In the genomic region with DNA sequence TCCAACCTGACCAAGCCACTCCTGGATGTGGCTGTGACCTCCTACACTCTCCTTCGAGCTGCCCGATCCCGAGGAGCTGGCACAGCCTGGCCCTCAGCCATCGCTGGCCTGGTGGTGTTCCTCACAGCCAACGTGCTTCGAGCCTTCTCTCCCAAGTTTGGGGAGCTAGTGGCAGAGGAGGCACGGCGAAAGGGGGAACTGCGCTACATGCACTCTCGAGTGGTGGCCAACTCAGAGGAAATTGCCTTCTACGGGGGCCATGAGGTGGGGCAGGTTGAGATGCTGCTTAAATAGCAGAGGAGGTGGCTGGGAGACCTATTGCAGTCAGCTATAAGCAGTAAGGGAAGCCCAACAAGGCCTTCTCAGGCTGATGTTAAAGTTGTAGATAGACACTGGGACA, we compare ENCODE assay signal across 8 mouse cellular contexts. TPM values are rescaled to one million over a fixed set of nuclear protein-coding genes. Genes with fewer than 3 reads are reported as not detected.
DNase-seq lines count a peak whose midpoint lies in the region; ATAC-seq and TF ChIP-seq lines count a peak whose summit lies in the region.

No protein-coding gene starts in this region.

- H3K4me2 ChIP-seq in forebrain, postnatal 0 days (ENCODE audit: low read depth) = peak overlapping the region; percentile 61
- H3K4me2 ChIP-seq in hindbrain, embryonic 13.5 days = peak overlapping the region; percentile 67
- peak overlapping the region; percentile 76 for H3K4me2 ChIP-seq in liver, embryonic 16.5 days (ENCODE audit: low read depth, low read length)
- peak overlapping the region; percentile 68 for H3K4me2 ChIP-seq in neural tube, embryonic 15.5 days

- H3K4me1 ChIP-seq in E14TG2a.4 (replicated peaks; ENCODE audit: low read depth, low read length) = peaks cover 43% of the 10 kb centered on the region
- peaks cover 22% of the 10 kb centered on the region for H3K4me1 ChIP-seq in bone marrow macrophage, adult 2 months (ENCODE audit: control insufficient read depth, insufficient read depth, low read length)
- no peaks in the 10 kb centered on the region for H3K4me1 ChIP-seq in forebrain, postnatal 0 days (ENCODE audit: insufficient read depth)
- H3K4me1 ChIP-seq in hindbrain, embryonic 13.5 days (replicated peaks) = peaks cover 38% of the 10 kb centered on the region
- peaks cover 28% of the 10 kb centered on the region for H3K4me1 ChIP-seq in liver, embryonic 16.5 days (ENCODE audit: control insufficient read depth, low read depth, low read length)
- peaks cover 36% of the 10 kb centered on the region for H3K4me1 ChIP-seq in neural tube, embryonic 15.5 days

- DNase-seq in forebrain, postnatal 0 days = no peak
- no peak for DNase-seq in MN1 (ENCODE audit: low spot score)
- no peak for DNase-seq in left cerebral cortex, postnatal 25 days (ENCODE audit: low spot score in 2 of 2)

- H3K9me3 ChIP-seq in E14TG2a.4 (ENCODE audit: low read length) = no peaks in the 10 kb centered on the region
- no peaks in the 10 kb centered on the region for H3K9me3 ChIP-seq in forebrain, postnatal 0 days (ENCODE audit: low read length)
- H3K9me3 ChIP-seq in hindbrain, embryonic 13.5 days = no peaks in the 10 kb centered on the region
- H3K9me3 ChIP-seq in liver, embryonic 16.5 days (replicated peaks; ENCODE audit: control insufficient read depth, low read length) = no peaks in the 10 kb centered on the region
- no peaks in the 10 kb centered on the region for H3K9me3 ChIP-seq in neural tube, embryonic 15.5 days (replicated peaks)

- intact Hi-C loops in left cerebral cortex, postnatal 25 days (cut with DNase I) = loop anchor here (5.0 kb wide), 1 partner anchor 70 kb away; a partner anchor contains a TSS

- peak overlapping the region; percentile 69 for H3K4me3 ChIP-seq in E14TG2a.4 (replicated peaks; ENCODE audit: low read length)
- peak overlapping the region; percentile 73 for H3K4me3 ChIP-seq in bone marrow macrophage, adult 2 months (ENCODE audit: insufficient read depth, low read length)
- no peak overlapping the region; the same call in 1 of the 2 replicates for H3K4me3 ChIP-seq in forebrain, postnatal 0 days (ENCODE audit: low read depth, low read length)
- H3K4me3 ChIP-seq in hindbrain, embryonic 13.5 days = peak overlapping the region; percentile 48; the same call in 1 of the 2 replicates
- H3K4me3 ChIP-seq in liver, embryonic 16.5 days (ENCODE audit: low read depth, low read length) = peak overlapping the region; percentile 72
- peak overlapping the region; percentile 50 for H3K4me3 ChIP-seq in neural tube, embryonic 15.5 days (replicated peaks)

- H3K9ac ChIP-seq in forebrain, postnatal 0 days = peak overlapping the region; percentile 59; the same call in 1 of the 2 replicates
- H3K9ac ChIP-seq in hindbrain, embryonic 13.5 days = peak overlapping the region; percentile 24; the same call in 1 of the 2 replicates
- H3K9ac ChIP-seq in liver, embryonic 16.5 days (ENCODE audit: low read depth, low read length) = peak overlapping the region; percentile 64
- H3K9ac ChIP-seq in neural tube, embryonic 15.5 days (replicated peaks) = no peak overlapping the region

- H3K27me3 ChIP-seq in E14TG2a.4 (ENCODE audit: insufficient read depth, low read length) = no peaks in the 10 kb centered on the region
- H3K27me3 ChIP-seq in forebrain, postnatal 0 days (ENCODE audit: insufficient read depth, low read length) = no peaks in the 10 kb centered on the region
- no peaks in the 10 kb centered on the region for H3K27me3 ChIP-seq in hindbrain, embryonic 13.5 days
- no peaks in the 10 kb centered on the region for H3K27me3 ChIP-seq in liver, embryonic 16.5 days (ENCODE audit: control insufficient read depth, insufficient read depth, low read depth, low read length)
- no peaks in the 10 kb centered on the region for H3K27me3 ChIP-seq in neural tube, embryonic 15.5 days (replicated peaks)

- no peak for TF ChIP-seq POLR2A in bone marrow macrophage, adult 2 months (IDR thresholded peaks at IDR 0.05; ENCODE audit: borderline replicate concordance, low read depth, low read length)

- no peak for ATAC-seq in forebrain, postnatal 0 days
- no peak for ATAC-seq in hindbrain, embryonic 13.5 days (ENCODE audit: low FRiP score)
- ATAC-seq in liver, embryonic 16.5 days (ENCODE audit: low read depth) = no peak
- ATAC-seq in neural tube, embryonic 15.5 days (ENCODE audit: low FRiP score) = no peak

- WGBS in forebrain, postnatal 0 days = 64% methylated on average over 11 of the region's 11 CpGs
- 79% methylated on average over 11 of the region's 11 CpGs for WGBS in hindbrain, embryonic 13.5 days
- 51% methylated on average over 11 of the region's 11 CpGs for WGBS in liver, embryonic 16.5 days (ENCODE audit: insufficient replicate concordance)
- 68% methylated on average over 11 of the region's 11 CpGs for WGBS in neural tube, embryonic 15.5 days

- TF ChIP-seq CTCF in E14TG2a.4 (conservative IDR thresholded peaks at IDR 0.05; ENCODE audit: low read length) = no peak
- no peak for TF ChIP-seq CTCF in bone marrow macrophage, adult 2 months (IDR thresholded peaks at IDR 0.05; ENCODE audit: low read depth, low read length)
- TF ChIP-seq CTCF in forebrain, postnatal 0 days (IDR thresholded peaks at IDR 0.05; ENCODE audit: low read depth) = no peak

- H3K36me3 ChIP-seq in E14TG2a.4 (ENCODE audit: insufficient read depth, low read length) = peaks cover 22% of the 10 kb centered on the region
- no peaks in the 10 kb centered on the region for H3K36me3 ChIP-seq in forebrain, postnatal 0 days (ENCODE audit: insufficient read depth)
- peaks cover 7% of the 10 kb centered on the region; the same call in 1 of the 2 replicates for H3K36me3 ChIP-seq in hindbrain, embryonic 13.5 days
- no peaks in the 10 kb centered on the region for H3K36me3 ChIP-seq in liver, embryonic 16.5 days (ENCODE audit: control insufficient read depth, insufficient read depth)
- H3K36me3 ChIP-seq in neural tube, embryonic 15.5 days = 0 out of 2 replicates have a peak, but pooled peaks cover 3% of the 10 kb centered on the region

- peak overlapping the region; percentile 98 for H3K27ac ChIP-seq in bone marrow macrophage, adult 2 months (ENCODE audit: insufficient read depth, low read depth, low read length)
- no peak overlapping the region for H3K27ac ChIP-seq in forebrain, postnatal 0 days (ENCODE audit: low read depth, low read length)
- H3K27ac ChIP-seq in hindbrain, embryonic 13.5 days = no peak overlapping the region
- H3K27ac ChIP-seq in liver, embryonic 16.5 days (ENCODE audit: low read length) = peak overlapping the region; percentile 94
- no peak overlapping the region for H3K27ac ChIP-seq in neural tube, embryonic 15.5 days (replicated peaks)

RNA-seq across cellular contexts. Expression of a gene that starts 1.3 kb away (rescaled TPM):
- 79.6 and 89.1 TPM in 2 replicates for polyA plus RNA-seq in bone marrow macrophage, adult 2 months (2012; ENCODE audit: insufficient read depth, insufficient read length, missing spikeins)
- total RNA-seq in forebrain, postnatal 0 days (2014; rRNA removed) = 11.7 and 13.8 TPM in 2 replicates
- polyA plus RNA-seq in forebrain, postnatal 0 days (2015; fragmentation: Nextera tagmentation; extraction: Ambion mirVana) = 6.7 and 7.6 TPM in 2 replicates
- polyA plus RNA-seq in hindbrain, embryonic 13.5 days (2015; fragmentation: Nextera tagmentation; extraction: Ambion mirVana) = 11.1 and 11.2 TPM in 2 replicates
- 8.0 and 8.1 TPM in 2 replicates for polyA plus RNA-seq in liver, embryonic 16.5 days (2015; fragmentation: Nextera tagmentation; extraction: Ambion mirVana)
- polyA plus RNA-seq in neural tube, embryonic 15.5 days (2015; fragmentation: Nextera tagmentation; extraction: Ambion mirVana) = 13.6 and 15.5 TPM in 2 replicates
- total RNA-seq in left cerebral cortex, postnatal 25 days (2021) = 10 to 100 TPM; 11.1 to 14.1 TPM

RNA-seq across cellular contexts. Expression of a gene that starts 1.7 kb away (rescaled TPM):
- polyA plus RNA-seq in bone marrow macrophage, adult 2 months (2012; ENCODE audit: insufficient read depth, insufficient read length, missing spikeins) = 211 and 212 TPM in 2 replicates
- total RNA-seq in forebrain, postnatal 0 days (2014; rRNA removed) = 41.9 and 45.4 TPM in 2 replicates
- 113 and 121 TPM in 2 replicates for polyA plus RNA-seq in forebrain, postnatal 0 days (2015; fragmentation: Nextera tagmentation; extraction: Ambion mirVana)
- 128 and 138 TPM in 2 replicates for polyA plus RNA-seq in hindbrain, embryonic 13.5 days (2015; fragmentation: Nextera tagmentation; extraction: Ambion mirVana)
- 129 and 137 TPM in 2 replicates for polyA plus RNA-seq in liver, embryonic 16.5 days (2015; fragmentation: Nextera tagmentation; extraction: Ambion mirVana)
- 146 and 166 TPM in 2 replicates for polyA plus RNA-seq in neural tube, embryonic 15.5 days (2015; fragmentation: Nextera tagmentation; extraction: Ambion mirVana)
- total RNA-seq in left cerebral cortex, postnatal 25 days (2021) = 10 to 100 TPM; 78.4 to 88.0 TPM

RNA-seq across cellular contexts. Expression of a gene that starts 39.2 kb away (rescaled TPM):
- polyA plus RNA-seq in bone marrow macrophage, adult 2 months (2012; ENCODE audit: insufficient read depth, insufficient read length, missing spikeins) = 4.3 and 4.7 TPM in 2 replicates
- 0.62 and 1.6 TPM in 2 replicates for total RNA-seq in forebrain, postnatal 0 days (2014; rRNA removed)
- polyA plus RNA-seq in forebrain, postnatal 0 days (2015; fragmentation: Nextera tagmentation; extraction: Ambion mirVana) = 0.29 and 0.45 TPM in 2 replicates
- polyA plus RNA-seq in hindbrain, embryonic 13.5 days (2015; fragmentation: Nextera tagmentation; extraction: Ambion mirVana) = 0.26 and 0.29 TPM in 2 replicates
- 0.23 and 0.47 TPM in 2 replicates for polyA plus RNA-seq in liver, embryonic 16.5 days (2015; fragmentation: Nextera tagmentation; extraction: Ambion mirVana)
- 0.70 and 0.92 TPM in 2 replicates for polyA plus RNA-seq in neural tube, embryonic 15.5 days (2015; fragmentation: Nextera tagmentation; extraction: Ambion mirVana)
- 10 to 100 TPM in 1 of 2 experiments, 1 to 10 TPM in 1; 8.7 to 10.0 TPM for total RNA-seq in left cerebral cortex, postnatal 25 days (2021)

RNA-seq across cellular contexts. Expression of a gene that starts 44.7 kb away (rescaled TPM):
- polyA plus RNA-seq in bone marrow macrophage, adult 2 months (2012; ENCODE audit: insufficient read depth, insufficient read length, missing spikeins) = 39.8 and 41.2 TPM in 2 replicates
- 39.5 and 45.4 TPM in 2 replicates for total RNA-seq in forebrain, postnatal 0 days (2014; rRNA removed)
- 3.9 and 5.8 TPM in 2 replicates for polyA plus RNA-seq in forebrain, postnatal 0 days (2015; fragmentation: Nextera tagmentation; extraction: Ambion mirVana)
- 7.0 and 7.3 TPM in 2 replicates for polyA plus RNA-seq in hindbrain, embryonic 13.5 days (2015; fragmentation: Nextera tagmentation; extraction: Ambion mirVana)
- polyA plus RNA-seq in liver, embryonic 16.5 days (2015; fragmentation: Nextera tagmentation; extraction: Ambion mirVana) = 0.12 and 0.50 TPM in 2 replicates
- 8.2 TPM in 2 replicates for polyA plus RNA-seq in neural tube, embryonic 15.5 days (2015; fragmentation: Nextera tagmentation; extraction: Ambion mirVana)
- total RNA-seq in left cerebral cortex, postnatal 25 days (2021) = 100 to 1,000 TPM in 1 of 2 experiments, 10 to 100 TPM in 1; 91.1 to 101 TPM

RNA-seq across cellular contexts. Expression of a gene that starts 56.5 kb away (rescaled TPM):
- polyA plus RNA-seq in bone marrow macrophage, adult 2 months (2012; ENCODE audit: insufficient read depth, insufficient read length, missing spikeins) = 1.2 and 1.5 TPM in 2 replicates
- total RNA-seq in forebrain, postnatal 0 days (2014; rRNA removed) = 0.14 and 0.62 TPM in 2 replicates
- 0.91 and 0.99 TPM in 2 replicates for polyA plus RNA-seq in forebrain, postnatal 0 days (2015; fragmentation: Nextera tagmentation; extraction: Ambion mirVana)
- polyA plus RNA-seq in hindbrain, embryonic 13.5 days (2015; fragmentation: Nextera tagmentation; extraction: Ambion mirVana) = 1.7 and 2.2 TPM in 2 replicates
- polyA plus RNA-seq in liver, embryonic 16.5 days (2015; fragmentation: Nextera tagmentation; extraction: Ambion mirVana) = 1.1 and 2.9 TPM in 2 replicates
- 3.6 and 4.8 TPM in 2 replicates for polyA plus RNA-seq in neural tube, embryonic 15.5 days (2015; fragmentation: Nextera tagmentation; extraction: Ambion mirVana)
- total RNA-seq in left cerebral cortex, postnatal 25 days (2021) = 1 to 10 TPM; 4.6 to 9.4 TPM

Comparison
In these comparisons a context has a peak if more than half of its experiments do, and no peak if none do; other contexts are left out.
1. H3K27ac ChIP-seq: peak in bone marrow macrophage, adult 2 months (single experiment) and liver, embryonic 16.5 days (single experiment); none in forebrain, postnatal 0 days (single experiment), hindbrain, embryonic 13.5 days (single experiment) and neural tube, embryonic 15.5 days (single experiment).
2. Peak in every context shown above with its lines, with median percentiles within 50 percentile points of each other: H3K4me2 ChIP-seq.